Mouse (Mus musculus): ENCODE results near the gene 6330403K07Rik.

The 6330403K07Rik gene

DNA sequence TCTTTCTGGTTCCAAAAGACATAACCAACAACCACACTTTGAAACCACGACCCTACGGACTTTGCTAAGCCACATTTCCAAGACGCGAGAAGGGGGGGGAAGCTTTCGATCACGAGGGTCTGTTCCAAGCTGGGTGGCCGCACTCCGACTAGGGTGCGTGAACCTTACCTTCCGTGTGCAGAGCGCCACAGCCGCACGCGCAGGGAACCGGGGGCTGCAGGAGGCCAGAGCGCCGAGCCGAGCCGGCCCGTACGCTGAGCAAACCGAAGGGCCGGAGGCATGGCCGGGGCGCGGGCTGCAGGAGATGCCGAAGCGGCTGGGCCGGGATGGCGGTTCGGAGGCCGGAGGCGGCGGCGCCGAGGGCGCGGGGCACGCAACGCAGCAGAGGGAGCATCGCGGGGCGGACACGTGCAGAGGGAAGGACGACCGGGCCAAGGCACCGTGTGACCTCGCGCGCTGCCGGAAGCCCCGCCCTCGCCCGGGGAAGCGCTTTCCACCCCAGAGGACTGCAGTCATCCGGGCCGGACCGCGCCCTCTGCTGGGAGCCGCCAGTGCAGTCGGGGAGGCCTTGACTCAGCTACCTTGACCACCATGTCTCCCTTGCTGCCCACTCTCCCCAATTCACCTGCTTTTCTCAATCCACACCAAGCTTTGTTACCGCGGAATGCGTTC is 50.6 kb downstream of the 6330403K07Rik start, which contains the start of gene C1qbp:
Gene C1qbp (minus strand): TSS at position 470 of the 672 bp plus-strand sequence.
- peak; percentile 86 for DNase-seq (ENCODE audit: low spot score)

DNA sequence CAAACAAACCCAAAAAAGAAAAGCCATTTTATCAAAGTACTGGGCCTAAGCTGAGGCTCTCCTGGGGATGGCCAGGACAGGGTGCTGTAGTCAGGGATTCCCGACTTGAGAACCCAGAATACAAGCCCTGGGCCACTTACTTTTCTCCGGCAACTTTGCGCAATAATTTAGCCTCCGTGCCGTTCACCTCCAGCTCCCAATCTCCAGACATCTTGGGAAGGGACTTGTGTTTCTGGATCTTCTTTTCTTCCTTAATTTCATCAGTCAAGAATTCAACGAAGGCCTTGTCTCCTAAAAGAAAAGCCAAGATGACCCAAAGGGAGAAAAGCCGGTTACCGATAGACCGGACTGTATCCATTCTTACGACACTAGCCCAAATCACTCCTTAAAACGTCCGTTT is 51.3 kb downstream of the 6330403K07Rik start:
- DNase-seq (ENCODE audit: low spot score): peak; percentile 35
